Mouse (Mus musculus): ENCODE results near the gene Stx12. TPM values are rescaled to one million over a fixed set of nuclear protein-coding genes. Genes with fewer than 3 reads are reported as not detected.
A peak's percentile ranks its signal among the peaks of the same experiment; 100 is the strongest.

The Stx12 gene
- 16.3 and 16.8 TPM in 2 replicates for total RNA-seq (2012; rRNA removed)
- 10 to 100 TPM in 1 of 2 experiments, not detected in 1; 22.0 TPM for polyA plus RNA-seq (2012; ENCODE audit: insufficient read depth in 1 of 2, insufficient read length in 2 of 2, low read depth in 1 of 2, low replicate concordance in 2 of 2, missing spikeins in 1 of 2)

DNA sequence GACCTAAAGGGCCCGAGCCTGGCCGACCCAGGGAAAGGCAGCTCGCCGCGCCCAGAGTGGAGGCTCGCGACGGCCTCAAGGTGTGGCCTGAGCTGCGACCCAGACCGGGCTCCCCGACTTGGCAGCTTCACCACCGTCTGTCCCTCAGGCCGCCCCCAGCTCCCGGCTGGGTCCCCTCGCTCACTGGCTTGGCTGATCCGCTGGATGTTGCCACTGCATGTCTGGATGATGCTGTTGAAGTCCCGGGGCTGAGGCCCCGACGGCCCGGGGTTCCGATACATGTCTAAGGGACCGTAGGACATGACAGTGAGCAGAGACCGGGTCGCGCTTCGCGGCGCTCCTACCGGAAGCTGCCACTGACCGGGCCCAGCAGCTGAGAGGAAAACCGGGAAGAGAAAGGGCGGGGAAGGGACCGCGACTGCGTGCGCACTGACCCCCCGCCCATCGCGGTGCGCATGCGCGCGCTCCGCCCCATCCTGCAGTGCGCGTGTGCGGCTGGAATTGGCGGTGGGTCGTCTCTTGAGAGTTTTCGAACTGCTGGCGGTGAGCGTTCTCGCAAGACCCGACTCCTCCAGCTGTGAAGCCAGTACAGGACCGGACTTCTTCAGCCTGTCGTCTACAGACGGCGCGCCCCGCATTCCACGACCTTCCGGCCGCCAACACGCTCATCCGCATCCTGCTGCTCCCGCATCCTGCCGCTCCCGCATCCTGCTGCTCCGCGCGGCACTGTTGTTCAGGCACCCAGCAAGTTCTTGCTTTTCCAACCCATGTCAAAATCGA is at the start of gene Stx12:
TSS of gene Stx12 (minus strand) at position 446 of the 780 bp plus-strand sequence.
- Histone ChIP-seq H3K4me3 (ENCODE audit: control insufficient read depth in 1 of 2, insufficient read depth in 1 of 2, low read depth in 2 of 2, low read length in 2 of 2) (peak within 1 kb of the TSS; percentile 83 to 100), H3K4me1 (ENCODE audit: control insufficient read depth in 1 of 2, insufficient read depth in 2 of 2, low read length in 2 of 2) (peaks cover 5 to 12% of the 10 kb centered on the region in 2 experiments; a peak in 3 of 4 replicates), H3K79me2 (ENCODE audit: control insufficient read depth, insufficient read depth, low read length, poor library complexity) (peaks cover 34% of the 10 kb centered on the region), H3K9ac (ENCODE audit: control insufficient read depth, low read depth, low read length, poor library complexity, severe bottlenecking) (peak within 1 kb of the TSS; percentile 82), H3K9me3 (replicated peaks; ENCODE audit: insufficient read depth, low read length) (no peaks in the 10 kb centered on the region), H3K27me3 (ENCODE audit: control insufficient read depth in 1 of 2, insufficient read depth in 2 of 2, low read length in 2 of 2) (no peaks in the 10 kb centered on the region), H3K27ac (ENCODE audit: control insufficient read depth, low read depth, low read length) (peak within 1 kb of the TSS; percentile 72), H3K36me3 (ENCODE audit: control insufficient read depth in 1 of 2, insufficient read depth in 2 of 2, low read length in 2 of 2) (peaks cover 3 to 14% of the 10 kb centered on the region in 2 experiments; a peak in 3 of 4 replicates)
- DNase-seq (ENCODE audit: low read depth, low spot score), result peak; percentile 91
- TF ChIP-seq JUND (IDR thresholded peaks at IDR 0.05; ENCODE audit: low read depth, low read length) (no peak), UBTF (IDR thresholded peaks at IDR 0.05; ENCODE audit: borderline replicate concordance, insufficient read depth, low read depth, low read length) (no peak), ELF1 (IDR thresholded peaks at IDR 0.05; ENCODE audit: low read depth, low read length) (peak; percentile 77), NELFE (IDR thresholded peaks at IDR 0.05; ENCODE audit: low read depth, low read length) (peak; percentile 98), ZC3H11A (IDR thresholded peaks at IDR 0.05; ENCODE audit: low read depth, low read length) (no peak), TCF12 (IDR thresholded peaks at IDR 0.05; ENCODE audit: low read depth, low read length) (peak; percentile 66), USF1 (IDR thresholded peaks at IDR 0.05; ENCODE audit: low read depth, low read length) (peak; percentile 40; the same call in 1 of the 2 replicates), EP300 (IDR thresholded peaks at IDR 0.05; ENCODE audit: low read depth in 1 of 2, low read length in 2 of 2) (0 out of 4 replicates have a peak, but pooled peaks of 1 of the 2 experiments have one; percentile 5), GATA1 (IDR thresholded peaks at IDR 0.05; ENCODE audit: low read depth, low read length) (no peak), POLR2AphosphoS2 (IDR thresholded peaks at IDR 0.05; ENCODE audit: low read length) (peak; percentile 84; the same call in 1 of the 2 replicates), CTCF (IDR thresholded peaks at IDR 0.05 in 2 of 3, conservative IDR thresholded peaks at IDR 0.05 in 1 of 3; ENCODE audit: control insufficient read depth in 1 of 3, insufficient read depth in 1 of 3, low read depth in 2 of 3, low read length in 3 of 3, poor library complexity in 1 of 3, severe bottlenecking in 1 of 3) (0 out of 6 replicates have a peak, but pooled peaks of 1 of the 3 experiments have one; percentile 0), SIN3A (IDR thresholded peaks at IDR 0.05; ENCODE audit: low read length) (peak; percentile 63), MYC (IDR thresholded peaks at IDR 0.05; ENCODE audit: low read depth, low read length) (peak; percentile 61; the same call in 1 of the 2 replicates), USF2 (IDR thresholded peaks at IDR 0.05; ENCODE audit: borderline replicate concordance in 1 of 2, insufficient read depth in 1 of 2, low read depth in 1 of 2, low read length in 2 of 2) (no peak), CHD1 (IDR thresholded peaks at IDR 0.05; ENCODE audit: low read depth, low read length) (peak; percentile 74; the same call in 1 of the 2 replicates), ETS1 (IDR thresholded peaks at IDR 0.05; ENCODE audit: low read depth, low read length) (peak; percentile 44; the same call in 1 of the 2 replicates), RAD21 (IDR thresholded peaks at IDR 0.05; ENCODE audit: low read depth, low read length) (no peak), MXI1 (IDR thresholded peaks at IDR 0.05; ENCODE audit: low read depth, low read length) (peak; percentile 82), ZMIZ1 (IDR thresholded peaks at IDR 0.05; ENCODE audit: low read depth, low read length) (peak; percentile 72; the same call in 1 of the 2 replicates), KAT2A (conservative IDR thresholded peaks at IDR 0.05; ENCODE audit: low read depth, low read length) (no peak), MEF2A (IDR thresholded peaks at IDR 0.05; ENCODE audit: extremely low read depth, insufficient replicate concordance, low read depth, low read length, poor library complexity, severe bottlenecking) (no peak), NRF1 (IDR thresholded peaks at IDR 0.05; ENCODE audit: insufficient read depth, low read depth, low read length, poor library complexity, severe bottlenecking) (peak; percentile 93), MAZ (IDR thresholded peaks at IDR 0.05; ENCODE audit: low read depth, low read length) (peak; percentile 25; the same call in 1 of the 2 replicates), HCFC1 (IDR thresholded peaks at IDR 0.05; ENCODE audit: low read depth, low read length) (peak; percentile 80), TBP (IDR thresholded peaks at IDR 0.05; ENCODE audit: low read depth, low read length) (peak; percentile 74), POLR2A (IDR thresholded peaks at IDR 0.05; ENCODE audit: control insufficient read depth in 1 of 2, insufficient read depth in 1 of 2, low read depth in 1 of 2, low read length in 2 of 2, poor library complexity in 1 of 2) (peak; percentile 83 to 94), RCOR1 (IDR thresholded peaks at IDR 0.05; ENCODE audit: low read depth, low read length) (0 out of 2 replicates have a peak, but pooled peaks have one; percentile 13), CHD2 (IDR thresholded peaks at IDR 0.05; ENCODE audit: low read length) (no peak)

All from MEL (cell line).